Mouse (Mus musculus) MEL (cell line): Measurements from ENCODE around the gene Sctr. TPM values are rescaled to one million over a fixed set of nuclear protein-coding genes. Genes with fewer than 3 reads are reported as not detected.

Source experiments
- DNase-seq: peaks from one replicate; pipeline ENCODE4 v3.0.0; 2011; ENCODE audit warnings: low read depth, low spot score
- H3K27ac ChIP-seq: 2 replicates; pipeline ENCODE4 v1.5.1; 2012; ENCODE audit warnings: low read depth, mild to moderate bottlenecking, control low read depth, low read length, moderate library complexity; ENCODE audit not compliant: control insufficient read depth
- H3K27me3 ChIP-seq, 2 experiments: fragments of 150-350 bp in 1 of 2; sonication (generic) in 1 of 2; 2 replicates each; pipeline ENCODE4 v1.6.1; 2012; ENCODE audit warnings: low read length in 2 of 2, mild to moderate bottlenecking in 2 of 2, improper control_type of control experiment in 1 of 2, moderate library complexity in 1 of 2; ENCODE audit not compliant: insufficient read depth in 2 of 2, control insufficient read depth in 1 of 2
- H3K36me3 ChIP-seq, 2 experiments: 2 replicates each; pipeline ENCODE4 v1.6.1; 2012 to 2014; ENCODE audit warnings: low read length in 2 of 2, improper control_type of control experiment in 1 of 2, inconsistent platforms in 1 of 2, mild to moderate bottlenecking in 1 of 2; ENCODE audit not compliant: insufficient read depth in 2 of 2, control insufficient read depth in 1 of 2
- H3K4me1 ChIP-seq, 2 experiments: fragments of 150-350 bp in 1 of 2; sonication (generic) in 1 of 2; 2 replicates each; pipeline ENCODE4 v1.6.1; 2012; ENCODE audit warnings: low read length in 2 of 2, improper control_type of control experiment in 1 of 2, mild to moderate bottlenecking in 1 of 2; ENCODE audit not compliant: insufficient read depth in 2 of 2, control insufficient read depth in 1 of 2
- H3K4me3 ChIP-seq, 2 experiments: fragments of 150-350 bp in 1 of 2; sonication (generic) in 1 of 2; 2 replicates each; pipeline ENCODE4 v1.5.1; 2012; ENCODE audit warnings: low read depth in 2 of 2, low read length in 2 of 2, mild to moderate bottlenecking in 2 of 2, moderate library complexity in 2 of 2, control low read depth in 1 of 2, improper control_type of control experiment in 1 of 2; ENCODE audit not compliant: control insufficient read depth in 1 of 2, insufficient read depth in 1 of 2
- H3K79me2 ChIP-seq: 2 replicates; pipeline ENCODE4 v1.6.1; 2012; ENCODE audit warnings: mild to moderate bottlenecking, low read length, moderate library complexity; ENCODE audit not compliant: control insufficient read depth, poor library complexity, insufficient read depth
- H3K9ac ChIP-seq: 2 replicates; pipeline ENCODE4 v1.6.1; 2012; ENCODE audit warnings: low read depth, mild to moderate bottlenecking, control low read depth, low read length, moderate library complexity; ENCODE audit not compliant: control insufficient read depth, poor library complexity, severe bottlenecking
- H3K9me3 ChIP-seq: fragments of 150-350 bp; sonication (generic); replicated peaks from 2 replicates; pipeline ENCODE4 v1.6.1; 2012; ENCODE audit warnings: mild to moderate bottlenecking, low read length, improper control_type of control experiment, moderate library complexity; ENCODE audit not compliant: insufficient read depth
- CTCF ChIP-seq, 3 experiments: IDR thresholded peaks in 2 of 3; conservative IDR thresholded peaks in 1 of 3; 2 replicates each; pipeline ENCODE4 v1.5.1; 2011 to 2012; ENCODE audit warnings: low read length in 3 of 3, low read depth in 2 of 3, mild to moderate bottlenecking in 2 of 3, improper control_type of control experiment in 1 of 3, inconsistent platforms in 1 of 3, mixed read lengths in 1 of 3, moderate library complexity in 1 of 3; ENCODE audit not compliant: control insufficient read depth in 1 of 3, insufficient read depth in 1 of 3, poor library complexity in 1 of 3, severe bottlenecking in 1 of 3
- EP300 ChIP-seq, 2 experiments: IDR thresholded peaks; 2 replicates each; pipeline ENCODE4 v1.6.1; 2011; ENCODE audit warnings: improper control_type of control experiment in 2 of 2, low read length in 2 of 2, low read depth in 1 of 2, mild to moderate bottlenecking in 1 of 2
- GABPA ChIP-seq: IDR thresholded peaks from 2 replicates; pipeline ENCODE4 v1.6.1; 2012; ENCODE audit warnings: low read depth, mild to moderate bottlenecking, inconsistent platforms, low read length, improper control_type of control experiment, moderate library complexity
- GATA1 ChIP-seq: IDR thresholded peaks from 2 replicates; pipeline ENCODE4 v1.6.1; 2011; ENCODE audit warnings: low read depth, low read length, improper control_type of control experiment
- JUND ChIP-seq: IDR thresholded peaks from 2 replicates; pipeline ENCODE4 v1.6.1; 2011; ENCODE audit warnings: low read depth, mild to moderate bottlenecking, improper control_type of control experiment, low read length
- KAT2A ChIP-seq: conservative IDR thresholded peaks from 2 replicates; pipeline ENCODE4 v1.6.1; 2012; ENCODE audit warnings: low read depth, low read length, improper control_type of control experiment, inconsistent platforms
- MYC ChIP-seq: IDR thresholded peaks from 2 replicates; pipeline ENCODE4 v1.6.1; 2011; ENCODE audit warnings: low read depth, mild to moderate bottlenecking, low read length, improper control_type of control experiment, moderate library complexity
- NRF1 ChIP-seq: IDR thresholded peaks from 2 replicates; pipeline ENCODE4 v1.6.1; 2014; ENCODE audit warnings: low read depth, mild to moderate bottlenecking, inconsistent platforms, low read length, improper control_type of control experiment, moderate library complexity; ENCODE audit not compliant: poor library complexity, insufficient read depth, severe bottlenecking
- POLR2AphosphoS2 ChIP-seq: IDR thresholded peaks from 2 replicates; pipeline ENCODE4 v1.6.1; 2011; ENCODE audit warnings: low read length, improper control_type of control experiment
- POLR2AphosphoS5 ChIP-seq: IDR thresholded peaks from 2 replicates; pipeline ENCODE4 v1.6.1; 2012; ENCODE audit warnings: low read depth, borderline replicate concordance, mild to moderate bottlenecking, inconsistent platforms, low read length, moderate library complexity, mixed read lengths
- SMC3 ChIP-seq: IDR thresholded peaks from 2 replicates; pipeline ENCODE4 v1.6.1; 2011; ENCODE audit warnings: low read depth, low read length, improper control_type of control experiment
- TAL1 ChIP-seq: IDR thresholded peaks from 2 replicates; pipeline ENCODE4 v1.6.1; 2012; ENCODE audit warnings: mild to moderate bottlenecking, inconsistent platforms, low read length, moderate library complexity, mixed read lengths
- TBP ChIP-seq: IDR thresholded peaks from 2 replicates; pipeline ENCODE4 v1.8.0; 2011; ENCODE audit warnings: low read depth, low read length, improper control_type of control experiment
- UBTF ChIP-seq: IDR thresholded peaks from 2 replicates; pipeline ENCODE4 v1.6.1; 2012; ENCODE audit warnings: low read depth, mild to moderate bottlenecking, inconsistent platforms, low read length, improper control_type of control experiment, moderate library complexity, borderline replicate concordance; ENCODE audit not compliant: insufficient read depth
- USF2 ChIP-seq, 2 experiments: IDR thresholded peaks; 2 replicates each; pipeline ENCODE4 v1.6.1; 2011 to 2012; ENCODE audit warnings: improper control_type of control experiment in 2 of 2, low read length in 2 of 2, borderline replicate concordance in 1 of 2, inconsistent platforms in 1 of 2, low read depth in 1 of 2, mild to moderate bottlenecking in 1 of 2; ENCODE audit not compliant: insufficient read depth in 1 of 2
- ZMIZ1 ChIP-seq: IDR thresholded peaks from 2 replicates; pipeline ENCODE4 v1.6.1; 2012; ENCODE audit warnings: low read depth, mild to moderate bottlenecking, inconsistent platforms, low read length, improper control_type of control experiment, moderate library complexity
- ZNF384 ChIP-seq: IDR thresholded peaks from 2 replicates; pipeline ENCODE4 v1.6.1; 2012; ENCODE audit warnings: low read depth, mild to moderate bottlenecking, inconsistent platforms, low read length, improper control_type of control experiment
- polyA plus RNA-seq, 2 experiments: library from polyadenylated mRNA; stranded (reverse) in 1 of 2; unstranded in 1 of 2; fragments of >175 nt in 1 of 2; fragments of >200 nt in 1 of 2; gene quantifications; 2 replicates each; pipeline versions ENCODE4 v1.2.1 to v1.2.4; 2012; ENCODE audit warnings: low replicate concordance in 2 of 2, low read depth in 1 of 2; ENCODE audit not compliant: insufficient read length in 2 of 2, insufficient read depth in 1 of 2, missing spikeins in 1 of 2
- total RNA-seq: library from RNA; depleted of rRNA; stranded (reverse); fragments of 300-350 nt; gene quantifications from 2 replicates; pipeline ENCODE4 v1.2.3, GENCODE M21; 2012

Sctr gene
- total and polyA plus RNA-seq, 3 experiments, result not detected

DNA sequence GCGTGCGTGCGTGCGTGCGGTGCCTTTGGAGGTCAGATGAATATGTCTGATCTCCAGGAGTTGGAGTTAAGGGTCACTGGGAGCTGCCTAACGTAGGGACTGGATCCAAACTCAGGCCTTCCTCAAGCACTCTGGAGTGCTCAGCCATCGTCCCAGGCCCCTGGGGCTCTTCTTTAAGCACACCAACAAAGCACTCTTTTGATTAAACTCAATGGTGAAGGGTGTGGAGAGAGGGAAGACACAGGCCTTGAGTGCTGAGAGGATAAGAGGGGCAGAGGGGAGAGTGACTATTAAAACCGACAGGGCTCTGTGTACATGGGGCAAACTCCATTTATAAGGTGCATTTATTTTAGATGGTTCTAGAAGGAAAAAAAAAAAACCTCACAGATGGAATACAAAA is 35.7 kb downstream of the Sctr start:
- Histone ChIP-seq H3K27me3 (no peaks in the 10 kb centered on the region), H3K9ac (no peak overlapping the region), H3K27ac (no peak overlapping the region), H3K79me2 (no peaks in the 10 kb centered on the region)
- DNase-seq, result no peak
- no peak for TF ChIP-seq GATA1
- TF ChIP-seq ZNF384, result no peak
- TF ChIP-seq, all 39 proteins: peak for 0
- Histone ChIP-seq H3K9me3 (no peaks in the 10 kb centered on the region), H3K4me1 (no peaks in the 10 kb centered on the region), H3K4me3 (no peak overlapping the region), H3K36me3 (no peaks in the 10 kb centered on the region)

DNA sequence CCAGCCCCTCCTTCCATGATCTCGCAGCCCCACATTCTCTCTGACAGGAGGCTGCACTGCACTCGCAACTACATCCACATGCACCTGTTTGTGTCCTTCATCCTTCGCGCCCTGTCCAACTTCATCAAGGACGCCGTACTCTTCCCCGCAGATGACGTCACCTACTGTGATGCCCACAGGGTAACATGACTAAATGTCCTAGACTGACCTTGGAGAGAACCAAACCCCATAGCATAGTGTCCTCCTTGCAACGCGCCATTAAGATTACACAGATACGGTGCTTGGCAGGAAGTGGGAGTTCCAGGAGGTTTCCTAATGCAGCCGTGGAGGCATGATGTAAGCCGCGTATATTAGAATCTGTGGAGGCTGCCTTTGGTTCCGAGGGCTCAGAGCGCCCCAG is 37.9 kb downstream of the Sctr start:
- DNase-seq, result no peak
- Histone ChIP-seq H3K9ac (no peak overlapping the region), H3K9me3 (no peaks in the 10 kb centered on the region), H3K79me2 (no peaks in the 10 kb centered on the region), H3K4me1 (no peaks in the 10 kb centered on the region), H3K27ac (no peak overlapping the region), H3K27me3 (no peaks in the 10 kb centered on the region), H3K4me3 (no peak overlapping the region), H3K36me3 (no peaks in the 10 kb centered on the region)
- TF ChIP-seq KAT2A, result no peak
- no peak for TF ChIP-seq POLR2AphosphoS2
- TF ChIP-seq ZMIZ1, result no peak
- no peak for TF ChIP-seq MYC
- TF ChIP-seq USF2 (IDR thresholded peaks at IDR 0.05; ENCODE audit: borderline replicate concordance in 1 of 2, insufficient read depth in 1 of 2, low read depth in 1 of 2, low read length in 2 of 2), result no peak
- no peak for TF ChIP-seq EP300 (IDR thresholded peaks at IDR 0.05; ENCODE audit: low read depth in 1 of 2, low read length in 2 of 2)
- no peak for TF ChIP-seq NRF1
- TF ChIP-seq POLR2AphosphoS5, result no peak
- TF ChIP-seq CTCF (IDR thresholded peaks at IDR 0.05 in 2 of 3, conservative IDR thresholded peaks at IDR 0.05 in 1 of 3; ENCODE audit: control insufficient read depth in 1 of 3, insufficient read depth in 1 of 3, low read depth in 2 of 3, low read length in 3 of 3, poor library complexity in 1 of 3, severe bottlenecking in 1 of 3), result no peak
- TF ChIP-seq UBTF, result no peak
- no peak for TF ChIP-seq TAL1
- no peak for TF ChIP-seq GABPA
- TF ChIP-seq TBP, result no peak
- TF ChIP-seq GATA1, result no peak
- TF ChIP-seq SMC3, result no peak
- no peak for TF ChIP-seq JUND
